Mouse (Mus musculus) lung, embryonic 14.5 days (tissue): Measurements from ENCODE around the gene Tax1bp3. TPM values are rescaled to one million over a fixed set of nuclear protein-coding genes. Genes with fewer than 3 reads are reported as not detected.

Experiments used
- ATAC-seq: fragments of 200-750 bp; cut with Nextera tagmentation; 2 replicates; pipeline ENCODE4 v1.8.0; 2017; ENCODE audit warnings: mild to moderate bottlenecking, moderate TSS enrichment, moderate library complexity; ENCODE audit not compliant: insufficient read depth
- DNase-seq: peaks from one replicate; pipeline ENCODE4 v3.0.0-alpha.2; 2015
- H3K27ac ChIP-seq: fragments of 300-500 bp; sonication (generic); 2 replicates; pipeline ENCODE4 v1.5.1; 2014; ENCODE audit warnings: low read depth, mild to moderate bottlenecking, moderate library complexity
- H3K27me3 ChIP-seq: fragments of 300-500 bp; sonication (generic); 2 replicates; pipeline ENCODE4 v1.6.1; 2014; ENCODE audit warnings: low read length, control low read depth; ENCODE audit not compliant: insufficient read depth
- H3K36me3 ChIP-seq: fragments of 300-500 bp; sonication (generic); 2 replicates; pipeline ENCODE4 v1.6.1; 2014; ENCODE audit warnings: control low read depth; ENCODE audit not compliant: insufficient read depth
- H3K4me1 ChIP-seq: fragments of 300-500 bp; sonication (generic); 2 replicates; pipeline ENCODE4 v1.6.1; 2014; ENCODE audit warnings: antibody characterized with exemption, control low read depth; ENCODE audit not compliant: insufficient read depth
- H3K4me2 ChIP-seq: fragments of 300-500 bp; sonication (generic); 2 replicates; pipeline ENCODE4 v1.6.1; 2014; ENCODE audit warnings: mild to moderate bottlenecking
- H3K4me3 ChIP-seq: fragments of 300-500 bp; sonication (generic); 2 replicates; pipeline ENCODE4 v1.5.1; 2014; ENCODE audit warnings: low read depth, low read length
- H3K9ac ChIP-seq: fragments of 300-500 bp; sonication (generic); 2 replicates; pipeline ENCODE4 v1.6.1; 2014
- H3K9me3 ChIP-seq: fragments of 300-500 bp; sonication (generic); 2 replicates; pipeline ENCODE4 v1.6.1; 2016; ENCODE audit warnings: low read depth, low read length, control low read depth
- CTCF ChIP-seq: IDR thresholded peaks from 2 replicates; pipeline ENCODE4 v1.5.1; 2016; ENCODE audit warnings: antibody characterized with exemption, low read depth
- WGBS: fragments of 180-500 bp; shearing (Covaris S2); extraction: QIAGEN DNeasy Blood & Tissue Kit; methylation state at CpG from one replicate; pipeline ENCODE4 v1.1.7; 2014; 5-methylcytosine and 5-hydroxymethylcytosine counted together
- polyA plus RNA-seq: library from polyadenylated mRNA; unstranded; fragments of >200 nt; fragmentation: Nextera tagmentation; extraction: Ambion mirVana; gene quantifications from 2 replicates; pipeline ENCODE4 v1.2.1, GENCODE M21; 2014

Tax1bp3 gene
- polyA plus RNA-seq, 1 experiment from 2014 or later, result 252 TPM

GRCm38 (mm10) chr11:73172186-73172585, 4.7 kb upstream of the Tax1bp3 start:
- 29% methylated on average over 5 of the region's 5 CpGs for WGBS
- Histone ChIP-seq H3K9me3 (no peaks in the 10 kb centered on the region), H3K27ac (peak overlapping the region; percentile 65; the same call in 1 of the 2 replicates), H3K9ac (peak overlapping the region; percentile 9; the same call in 1 of the 2 replicates), H3K4me1 (peaks cover 15% of the 10 kb centered on the region; the same call in 1 of the 2 replicates), H3K4me2 (peak overlapping the region; percentile 32; the same call in 1 of the 2 replicates), H3K27me3 (no peaks in the 10 kb centered on the region), H3K36me3 (peaks cover 28% of the 10 kb centered on the region), H3K4me3 (no peak overlapping the region)
- TF ChIP-seq CTCF, result no peak
- peak; percentile 85 for DNase-seq
- ATAC-seq, result no peak

DNA sequence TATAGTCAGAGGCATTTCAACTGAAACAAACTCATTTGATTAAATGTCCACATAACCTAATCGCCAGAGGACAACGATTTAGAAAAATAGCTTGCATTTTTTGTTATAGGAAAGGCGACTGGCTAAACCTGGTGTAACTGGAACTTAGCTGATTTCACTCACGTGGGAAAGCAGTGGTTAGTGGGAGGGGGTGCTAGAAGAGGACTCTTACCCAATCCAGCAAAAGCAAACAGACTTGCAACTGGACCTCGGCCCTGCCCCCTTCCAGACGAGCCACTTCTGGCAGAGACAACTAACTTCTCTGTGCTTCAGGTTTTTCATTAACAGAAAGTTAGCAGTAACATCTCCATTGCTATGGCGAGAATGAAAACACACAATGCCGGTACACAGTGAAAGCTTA, 1.3 kb upstream of the Tax1bp3 start:
- peak overlapping the region; percentile 93 for H3K9ac ChIP-seq
- H3K9me3 ChIP-seq, result no peaks in the 10 kb centered on the region
- DNase-seq (peak; percentile 71), ATAC-seq (no peak)
- H3K36me3 ChIP-seq, result peaks cover 34% of the 10 kb centered on the region
- no peaks in the 10 kb centered on the region for H3K27me3 ChIP-seq
- peak overlapping the region; percentile 87 for H3K27ac ChIP-seq
- peak overlapping the region; percentile 96 for H3K4me3 ChIP-seq
- TF ChIP-seq CTCF, result no peak
- 25% methylated on average over 8 of the region's 8 CpGs for WGBS
- H3K4me1 ChIP-seq, result peaks cover 15% of the 10 kb centered on the region; the same call in 1 of the 2 replicates
- H3K4me2 ChIP-seq, result peak overlapping the region; percentile 76

DNA sequence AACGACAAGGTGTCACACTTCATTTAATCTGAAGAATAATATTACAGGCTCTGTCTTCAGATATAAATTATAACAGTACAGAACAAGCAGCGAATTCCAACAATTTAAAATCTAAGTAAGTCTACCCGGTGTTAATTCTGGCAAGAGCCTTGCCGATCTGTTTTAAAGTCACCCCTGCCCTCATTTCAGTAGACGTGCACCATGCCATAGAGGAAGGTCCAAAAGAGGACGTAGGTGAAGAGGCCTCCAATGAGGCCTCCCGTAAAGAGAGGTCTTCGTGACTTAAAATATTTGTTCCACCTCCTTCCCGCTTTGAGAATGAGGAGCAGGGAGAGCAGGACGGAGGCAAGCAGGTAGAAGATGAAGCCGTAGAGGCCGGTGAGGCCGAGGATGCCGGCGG, 697 bp upstream of the Tax1bp3 start:
- peak overlapping the region; percentile 76 for H3K4me2 ChIP-seq
- no peak for TF ChIP-seq CTCF
- peak overlapping the region; percentile 93 for H3K9ac ChIP-seq
- DNase-seq (no peak), ATAC-seq (no peak)
- under 1% methylated on average over 15 of the region's 15 CpGs for WGBS
- peak overlapping the region; percentile 87 for H3K27ac ChIP-seq
- peak overlapping the region; percentile 96 for H3K4me3 ChIP-seq
- H3K4me1 ChIP-seq, result peaks cover 15% of the 10 kb centered on the region; the same call in 1 of the 2 replicates
- no peaks in the 10 kb centered on the region for H3K27me3 ChIP-seq
- H3K36me3 ChIP-seq, result peaks cover 33% of the 10 kb centered on the region
- H3K9me3 ChIP-seq, result no peaks in the 10 kb centered on the region

DNA sequence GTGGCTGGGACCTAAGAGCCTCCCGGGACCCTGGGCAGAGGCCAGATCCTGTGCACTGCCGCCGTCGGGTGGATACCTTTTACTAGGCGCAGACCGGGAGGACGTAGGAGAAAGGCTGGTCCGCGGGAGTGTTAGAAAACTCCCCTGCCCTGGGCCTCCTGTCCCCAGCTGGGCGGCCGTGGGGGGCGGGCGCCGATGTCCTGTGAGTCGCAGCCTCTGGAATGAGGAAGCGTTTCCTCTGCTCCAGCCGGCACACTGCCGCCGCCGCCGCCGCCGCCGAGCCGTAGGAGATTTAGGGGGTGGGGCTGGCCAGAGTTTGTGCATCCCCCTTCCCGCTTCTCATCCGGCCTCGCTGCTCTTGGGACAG, 609 bp downstream of the Tax1bp3 start:
- DNase-seq (peak; percentile 94), ATAC-seq (peak; percentile 91)
- no peaks in the 10 kb centered on the region for H3K27me3 ChIP-seq
- peak overlapping the region; percentile 97 for H3K27ac ChIP-seq
- H3K36me3 ChIP-seq, result peaks cover 32% of the 10 kb centered on the region
- peak overlapping the region; percentile 87 for H3K9ac ChIP-seq
- H3K4me3 ChIP-seq, result peak overlapping the region; percentile 96
- TF ChIP-seq CTCF, result no peak
- H3K4me2 ChIP-seq, result peak overlapping the region; percentile 76
- WGBS, result under 1% methylated on average over 28 of the region's 28 CpGs
- H3K9me3 ChIP-seq, result no peaks in the 10 kb centered on the region
- 0 out of 2 replicates have a peak, but pooled peaks cover 7% of the 10 kb centered on the region for H3K4me1 ChIP-seq

DNA sequence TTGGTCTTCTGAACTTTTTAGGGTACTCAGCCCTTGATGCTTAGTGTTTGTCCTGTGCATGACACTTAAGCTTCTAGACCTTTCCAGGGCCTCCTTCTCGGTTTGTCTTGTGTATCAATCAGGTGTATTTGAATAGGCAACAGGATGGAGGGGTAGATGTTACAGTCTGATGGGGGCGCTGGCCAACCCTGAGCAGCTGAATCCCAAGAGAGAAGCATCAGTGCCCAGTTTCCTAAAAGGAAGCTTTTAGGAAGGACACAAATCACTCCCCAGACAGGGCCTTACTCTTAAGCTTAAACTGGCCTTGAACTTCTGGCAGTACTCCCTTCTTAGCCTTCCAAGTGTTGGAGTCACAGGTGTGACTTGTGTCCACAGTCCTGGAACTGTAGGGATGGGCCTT, 1.0 kb downstream of the Tax1bp3 start:
- Histone ChIP-seq H3K27ac (peak overlapping the region; percentile 97), H3K9me3 (no peaks in the 10 kb centered on the region), H3K4me1 (0 out of 2 replicates have a peak, but pooled peaks cover 3% of the 10 kb centered on the region), H3K36me3 (peaks cover 34% of the 10 kb centered on the region), H3K27me3 (no peaks in the 10 kb centered on the region), H3K4me2 (peak overlapping the region; percentile 76), H3K4me3 (peak overlapping the region; percentile 96), H3K9ac (peak overlapping the region; percentile 87)
- TF ChIP-seq CTCF, result no peak
- 3% methylated on average over 2 of the region's 2 CpGs for WGBS
- ATAC-seq (no peak), DNase-seq (peak; percentile 26)

- H3K27ac ChIP-seq, result no peak overlapping the region
- H3K9ac ChIP-seq, result no peak overlapping the region
- ATAC-seq, result no peak
- H3K4me3 ChIP-seq, result no peak overlapping the region
- TF ChIP-seq CTCF, result no peak
- 86% methylated on average over 10 of the region's 10 CpGs for WGBS
- H3K36me3 ChIP-seq, result peaks cover 32% of the 10 kb centered on the region
- H3K4me1 ChIP-seq, result no peaks in the 10 kb centered on the region
- no peak overlapping the region for H3K4me2 ChIP-seq
- no peak for DNase-seq
- no peaks in the 10 kb centered on the region for H3K9me3 ChIP-seq
- no peaks in the 10 kb centered on the region for H3K27me3 ChIP-seq
Observed at GRCm38 (mm10) chr11:73185872-73186615, 9.2 kb downstream of the Tax1bp3 start.

- ATAC-seq, result no peak
- no peaks in the 10 kb centered on the region for H3K27me3 ChIP-seq
- no peaks in the 10 kb centered on the region for H3K9me3 ChIP-seq
- 86% methylated on average over 6 of the region's 6 CpGs for WGBS
- no peak overlapping the region for H3K4me2 ChIP-seq
- H3K4me1 ChIP-seq, result no peaks in the 10 kb centered on the region
- no peak for TF ChIP-seq CTCF
- H3K4me3 ChIP-seq, result no peak overlapping the region
- H3K36me3 ChIP-seq, result peaks cover 29% of the 10 kb centered on the region
- no peak for DNase-seq
- H3K27ac ChIP-seq, result no peak overlapping the region
- no peak overlapping the region for H3K9ac ChIP-seq
Observed at GRCm38 (mm10) chr11:73187231-73187630, 10.3 kb downstream of the Tax1bp3 start.
